Mouse (Mus musculus) T-helper 17 cell (primary cell): Measurements from ENCODE around the gene Lamc1.

Experiments
- in situ Hi-C, 2 experiments: fragments of 300-600 bp; cut with MboI, MseI; formaldehyde crosslinking; loops; 1 replicate in 1 of 2; 2 replicates in 1 of 2; pipeline ENCODE4 v1.15.1; 2025; ENCODE audit warnings: high pct_unique_total_duplicates in 2 of 2

Gene Lamc1

GRCm38 (mm10) chr1:153332444-153333295 is at the start of gene Lamc1:
TSS of gene Lamc1 (minus strand) at chr1:153332786.
- in situ Hi-C loops: no loop called here

GRCm38 (mm10) chr1:153380746-153381282 is 48.2 kb upstream of the Lamc1 start:
- in situ Hi-C loops: loop anchor here in 1 of 2 experiments (5.0 kb wide), 1 partner anchor 44 kb away; no protein-coding TSS in a partner anchor

GRCm38 (mm10) chr1:153379832-153380231 is 47.2 kb upstream of the Lamc1 start:
- in situ Hi-C loops: loop anchor here in 1 of 2 experiments (5.0 to 10.0 kb wide), 2 partner anchors 43 to 285 kb away; no protein-coding TSS in a partner anchor

GRCm38 (mm10) chr1:153378587-153378986 is 46.0 kb upstream of the Lamc1 start:
- in situ Hi-C loops: loop anchor here in 1 of 2 experiments (10.0 kb wide), 1 partner anchor 284 kb away; no protein-coding TSS in a partner anchor

GRCm38 (mm10) chr1:153376446-153376845 is 43.9 kb upstream of the Lamc1 start:
- in situ Hi-C loops: loop anchor here in 1 of 2 experiments (10.0 kb wide), 1 partner anchor 282 kb away; no protein-coding TSS in a partner anchor

- in situ Hi-C loops: loop anchor here in 1 of 2 experiments (10.0 to 25.0 kb wide), 2 partner anchors 279 to 837 kb away; no protein-coding TSS in a partner anchor
These were observed 41.5 kb upstream of the Lamc1 start for GRCm38 (mm10) chr1:153374136-153374535.

- in situ Hi-C loops: loop anchor here in 1 of 2 experiments (10.0 to 25.0 kb wide), 2 partner anchors 277 to 835 kb away; no protein-coding TSS in a partner anchor
These were observed 39.3 kb upstream of the Lamc1 start for GRCm38 (mm10) chr1:153371846-153372245.

GRCm38 (mm10) chr1:153369011-153369410 is 36.4 kb upstream of the Lamc1 start:
- in situ Hi-C loops: loop anchor here in 1 of 2 experiments (25.0 kb wide), 1 partner anchor 832 kb away; no protein-coding TSS in a partner anchor

- in situ Hi-C loops: loop anchor here in 1 of 2 experiments (25.0 kb wide), 1 partner anchor 830 kb away; no protein-coding TSS in a partner anchor
These were observed 34.5 kb upstream of the Lamc1 start for GRCm38 (mm10) chr1:153367048-153367447.

- in situ Hi-C loops: loop anchor here in 1 of 2 experiments (25.0 kb wide), 1 partner anchor 825 kb away; no protein-coding TSS in a partner anchor
These were observed 29.3 kb upstream of the Lamc1 start for GRCm38 (mm10) chr1:153361926-153362325.

GRCm38 (mm10) chr1:153360556-153360955 is 28.0 kb upstream of the Lamc1 start:
- in situ Hi-C loops: loop anchor here in 1 of 2 experiments (25.0 kb wide), 1 partner anchor 823 kb away; no protein-coding TSS in a partner anchor

- in situ Hi-C loops: loop anchor here in 1 of 2 experiments (25.0 kb wide), 1 partner anchor 820 kb away; no protein-coding TSS in a partner anchor
These were observed 24.6 kb upstream of the Lamc1 start for GRCm38 (mm10) chr1:153357218-153357617.

GRCm38 (mm10) chr1:153354466-153354865 is 21.9 kb upstream of the Lamc1 start:
- in situ Hi-C loops: loop anchor here in 1 of 2 experiments (25.0 kb wide), 1 partner anchor 817 kb away; no protein-coding TSS in a partner anchor

GRCm38 (mm10) chr1:153353736-153354430 is 21.3 kb upstream of the Lamc1 start:
- in situ Hi-C loops: loop anchor here in 1 of 2 experiments (25.0 kb wide), 1 partner anchor 817 kb away; no protein-coding TSS in a partner anchor

- in situ Hi-C loops: loop anchor here in 1 of 2 experiments (25.0 kb wide), 1 partner anchor 814 kb away; no protein-coding TSS in a partner anchor
These were observed 18.4 kb upstream of the Lamc1 start for GRCm38 (mm10) chr1:153351034-153351433.

GRCm38 (mm10) chr1:153347726-153348125 is 15.1 kb upstream of the Lamc1 start:
- in situ Hi-C loops: no loop called here

- in situ Hi-C loops: no loop called here
These were observed 14.5 kb upstream of the Lamc1 start for GRCm38 (mm10) chr1:153347040-153347439.

- in situ Hi-C loops: no loop called here
These were observed 13.2 kb upstream of the Lamc1 start for GRCm38 (mm10) chr1:153345699-153346291.

- in situ Hi-C loops: no loop called here
These were observed 12.4 kb upstream of the Lamc1 start for GRCm38 (mm10) chr1:153345002-153345401.

GRCm38 (mm10) chr1:153335451-153335850 is 2.9 kb upstream of the Lamc1 start:
- in situ Hi-C loops: loop anchor here in 1 of 2 experiments (5.0 kb wide), 1 partner anchor 47 kb away; no protein-coding TSS in a partner anchor
